Mouse (Mus musculus) ZHBTc4 (cell line): ENCODE measurements around the gene Rpusd4.
A peak's percentile ranks its signal among the peaks of the same experiment; 100 is the strongest.

Experiments used
- DNase-seq: peaks from one replicate; pipeline ENCODE4 v3.0.0-alpha.2; 2011; ENCODE audit warnings: low read depth, low spot score

Rpusd4 gene

GRCm38 (mm10) chr9:35267146-35267975, at the start of gene Rpusd4, which contains the start of gene Fam118b:
Rpusd4 (plus strand) TSS chr9:35267865.
Fam118b (minus strand) TSS chr9:35267805.
- peak; percentile 97 for DNase-seq

- DNase-seq: no peak
Observed at GRCm38 (mm10) chr9:35217963-35218362, 49.7 kb upstream of the Rpusd4 start.

- peak; percentile 80 for DNase-seq
Observed at GRCm38 (mm10) chr9:35223466-35223865, 44.2 kb upstream of the Rpusd4 start.

- DNase-seq: no peak
Observed at GRCm38 (mm10) chr9:35228671-35229070, 39.0 kb upstream of the Rpusd4 start.

- DNase-seq: no peak
Observed at GRCm38 (mm10) chr9:35235996-35236395, 31.7 kb upstream of the Rpusd4 start.

GRCm38 (mm10) chr9:35238371-35238770, 29.3 kb upstream of the Rpusd4 start:
- no peak for DNase-seq

GRCm38 (mm10) chr9:35238915-35239571, 28.6 kb upstream of the Rpusd4 start:
- no peak for DNase-seq

DNA sequence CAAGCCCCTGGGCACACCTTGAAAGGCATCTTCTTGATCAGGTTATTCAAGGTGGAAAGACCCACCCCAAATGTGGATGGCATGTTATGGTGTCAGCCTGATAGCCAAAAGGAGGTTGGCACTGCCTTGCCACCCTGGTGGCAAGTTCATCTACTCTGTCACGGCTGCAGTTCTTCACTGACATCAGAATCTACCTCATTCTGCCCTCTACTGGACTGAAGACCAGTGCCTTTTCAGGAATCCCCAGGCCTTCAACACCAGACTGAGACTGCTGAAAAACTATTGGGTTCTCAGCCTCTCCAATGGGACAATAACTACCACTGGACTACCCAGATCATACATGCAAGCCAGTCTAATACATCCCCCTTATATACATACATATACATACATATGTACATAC, 27.9 kb upstream of the Rpusd4 start:
- no peak for DNase-seq

DNA sequence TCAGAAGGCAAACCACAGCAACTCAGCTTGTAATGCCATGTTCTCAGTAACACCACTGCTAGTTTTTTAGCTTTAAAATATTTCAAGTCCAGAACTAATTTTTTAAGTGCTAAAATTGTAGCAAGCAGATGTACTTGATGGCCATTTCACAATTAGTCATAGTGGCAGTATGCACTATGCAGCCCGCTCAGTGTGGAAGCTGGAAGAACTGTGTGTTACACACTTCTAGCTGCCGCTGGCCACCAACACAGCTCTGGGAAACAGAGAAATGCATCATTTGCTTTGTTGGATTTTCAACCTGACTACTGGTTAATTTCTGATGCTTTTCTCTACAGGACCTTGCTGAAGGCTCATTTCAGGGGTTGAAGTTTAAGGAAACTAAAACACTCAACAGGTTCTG, 20.3 kb upstream of the Rpusd4 start:
- no peak for DNase-seq

DNA sequence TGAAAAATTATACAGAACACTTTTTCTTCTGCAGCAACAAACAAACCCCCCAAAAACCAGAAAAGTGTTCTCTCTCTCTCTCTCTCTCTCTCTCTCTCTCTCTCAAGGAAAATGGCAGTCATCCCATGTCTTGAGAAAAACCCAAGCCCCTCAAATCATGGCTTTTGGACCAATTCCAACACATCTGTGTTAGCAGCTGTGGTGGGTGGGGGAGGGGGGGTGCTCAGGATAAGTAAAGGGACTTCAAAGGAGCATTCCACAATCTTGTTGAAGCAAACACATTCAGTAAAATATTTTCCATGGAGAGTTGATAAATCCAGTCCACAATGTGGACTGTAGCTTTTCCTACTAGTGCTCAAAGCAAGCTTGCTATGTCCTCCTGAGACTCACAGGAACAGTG, 18.2 kb upstream of the Rpusd4 start:
- no peak for DNase-seq

- DNase-seq: no peak
Observed at GRCm38 (mm10) chr9:35257365-35257764, 10.3 kb upstream of the Rpusd4 start.

DNA sequence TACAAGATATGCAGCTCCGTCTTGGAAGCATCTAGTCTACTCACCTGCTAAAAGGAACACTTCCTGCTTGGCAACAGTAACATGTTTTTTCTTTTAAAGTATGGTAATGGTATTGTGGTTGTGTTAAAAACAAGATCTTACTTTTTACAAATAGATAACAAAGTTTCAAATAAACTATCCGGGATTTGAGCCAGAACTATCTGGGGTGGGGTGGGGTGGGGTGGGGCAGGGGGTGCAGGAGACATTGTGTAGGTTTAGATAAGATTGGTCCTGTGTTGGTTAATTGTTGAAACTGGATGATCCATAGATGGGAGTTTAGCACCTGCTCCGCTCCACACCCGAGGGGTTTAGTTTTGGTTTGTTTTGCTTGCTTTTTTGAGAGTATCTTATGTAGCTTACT, 5.2 kb upstream of the Rpusd4 start:
- no peak for DNase-seq

- DNase-seq: no peak
Observed at GRCm38 (mm10) chr9:35263431-35263830, 4.2 kb upstream of the Rpusd4 start.

DNA sequence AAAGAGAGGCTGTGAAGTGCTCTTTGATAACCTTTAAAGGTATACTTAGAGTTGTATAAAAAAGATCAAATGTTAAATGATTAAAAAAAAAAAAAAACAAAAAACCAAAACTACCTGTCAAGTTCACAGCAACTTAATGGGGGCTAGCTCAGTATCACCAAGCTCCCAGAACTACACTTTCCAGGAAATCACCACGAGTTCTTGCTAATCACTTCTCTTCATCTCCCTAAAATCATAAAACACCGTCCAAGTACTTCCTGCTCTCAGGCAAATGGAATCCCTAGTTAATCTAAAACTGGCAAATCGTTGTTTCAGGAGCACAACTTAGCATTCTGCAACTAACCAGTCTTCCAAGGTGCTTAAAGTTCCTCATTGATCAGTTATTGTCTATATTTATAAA, 3.2 kb upstream of the Rpusd4 start:
- DNase-seq: no peak

DNA sequence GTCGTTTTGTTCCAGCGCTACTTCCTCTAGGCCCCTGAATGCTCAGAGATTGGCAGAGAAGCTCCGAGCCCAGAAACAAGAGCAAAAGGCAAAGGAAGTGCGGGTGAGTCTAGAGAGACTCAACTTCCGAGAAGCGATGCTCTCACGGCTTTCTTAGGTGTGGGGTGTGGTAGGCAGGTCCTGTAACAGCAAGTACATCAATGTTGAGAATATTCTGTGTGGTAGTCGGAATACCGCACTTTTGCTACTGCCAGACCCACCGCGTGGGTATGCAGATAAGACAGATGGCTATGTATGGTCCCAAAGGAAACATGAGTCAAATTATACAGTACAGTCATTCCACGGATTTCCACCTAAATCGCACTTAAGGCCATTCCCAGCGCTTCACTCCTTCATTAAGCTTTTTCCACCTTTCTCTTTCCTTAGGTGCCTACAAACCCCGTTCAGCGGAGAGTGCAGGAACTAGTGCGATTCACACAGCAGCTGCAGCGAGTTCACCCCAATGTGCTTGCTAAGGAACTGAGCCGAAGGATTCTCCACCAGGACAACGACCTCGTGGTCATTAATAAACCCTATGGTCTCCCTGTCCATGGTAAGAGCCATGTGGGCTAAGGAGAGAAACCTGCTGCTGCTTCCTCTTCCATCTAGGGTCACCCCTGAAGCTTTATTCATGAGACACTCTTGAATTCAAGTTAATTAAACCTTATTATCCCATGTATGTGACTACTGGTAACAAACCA, 481 bp downstream of the Rpusd4 start:
- DNase-seq: peak; percentile 18

DNA sequence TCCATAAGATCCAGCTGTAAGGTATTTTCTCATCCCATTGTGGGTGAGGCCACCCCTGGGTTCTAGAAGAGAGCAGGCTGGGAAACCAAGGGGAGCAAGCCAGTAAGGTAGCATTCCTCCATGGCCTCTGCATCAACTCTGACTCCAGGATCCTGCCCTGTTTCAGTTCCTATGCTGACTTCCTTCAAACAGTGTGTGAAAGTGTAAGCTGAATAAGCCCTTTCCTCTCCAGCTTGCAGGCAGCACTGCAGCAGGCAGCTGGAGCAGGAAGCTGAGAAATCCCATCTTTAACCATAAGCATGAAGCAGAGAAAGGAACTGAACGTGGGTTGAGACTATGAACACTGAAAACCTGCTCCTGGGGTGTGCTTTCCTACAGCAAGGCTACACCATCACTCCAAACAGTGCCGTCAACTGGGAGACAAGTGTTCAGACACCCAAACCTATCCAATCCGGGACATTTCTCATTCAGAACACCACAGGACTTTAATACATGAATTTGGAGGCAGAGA, 10.2 kb downstream of the Rpusd4 start:
- no peak for DNase-seq

DNA sequence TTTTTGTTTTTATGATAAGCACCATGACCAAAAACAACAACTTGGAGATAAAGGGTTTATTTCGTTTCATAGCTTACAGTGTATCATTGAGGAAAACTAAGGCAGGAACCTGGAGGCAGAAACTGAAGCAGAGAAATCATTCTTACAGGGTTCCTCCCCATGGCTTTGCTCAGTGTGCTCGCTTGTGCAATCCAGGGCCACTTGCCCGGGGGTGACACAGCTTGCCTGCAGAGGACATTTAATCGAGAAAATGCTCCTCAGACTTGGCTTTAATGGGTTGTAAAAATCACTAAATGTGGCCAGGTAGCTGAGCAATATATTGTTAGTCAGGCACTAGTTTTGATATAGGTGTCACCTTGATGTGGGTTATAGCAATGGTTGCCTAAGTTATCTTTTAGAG, 10.8 kb downstream of the Rpusd4 start:
- DNase-seq: no peak

DNA sequence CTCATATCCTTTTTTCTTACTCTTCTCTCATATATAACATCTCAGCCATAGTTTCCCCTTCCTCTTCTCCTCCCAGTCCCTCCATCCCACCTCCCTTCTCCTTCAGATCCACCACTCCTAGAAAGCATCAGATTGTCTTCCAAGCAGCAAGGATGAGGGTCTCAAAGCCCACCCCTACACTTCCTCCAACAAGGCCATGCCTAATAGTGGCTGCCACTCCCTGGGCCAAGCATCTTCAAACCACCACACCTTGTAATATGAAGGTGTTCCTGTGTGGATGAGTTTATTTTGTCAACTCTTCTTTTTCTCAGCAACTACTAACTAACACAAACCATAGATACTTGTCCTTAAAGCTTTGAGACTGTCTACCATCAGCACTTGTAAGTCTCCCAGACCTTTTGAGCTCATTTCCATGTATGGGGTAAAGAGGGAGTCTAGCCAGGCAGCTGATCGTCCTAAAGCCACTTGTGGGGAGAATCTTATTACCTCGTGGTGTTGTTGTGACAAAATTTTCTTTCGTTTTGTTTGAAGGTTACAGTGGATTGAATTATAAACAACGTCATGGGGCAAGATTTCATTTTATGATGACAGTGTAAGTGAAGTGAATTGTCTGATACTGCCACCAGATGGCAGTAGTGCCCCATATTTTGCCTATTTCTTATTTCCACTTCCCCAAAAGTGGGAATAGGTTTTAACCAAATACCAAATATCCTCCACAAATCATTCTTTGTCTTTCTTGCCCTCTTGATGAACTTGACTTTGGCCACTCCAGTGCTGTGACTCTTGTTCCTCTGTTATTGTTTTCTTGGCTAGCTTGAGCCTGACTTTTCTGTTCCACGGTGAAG, 14.6 kb downstream of the Rpusd4 start:
- DNase-seq: peak; percentile 70

- DNase-seq: no peak
Observed at GRCm38 (mm10) chr9:35282851-35283200, 15.2 kb downstream of the Rpusd4 start.

GRCm38 (mm10) chr9:35283415-35284069, 15.9 kb downstream of the Rpusd4 start:
- DNase-seq: no peak

GRCm38 (mm10) chr9:35284351-35284750, 16.7 kb downstream of the Rpusd4 start:
- DNase-seq: no peak
